Mouse (Mus musculus) heart, adult 8-10 months (tissue): ENCODE data around the gene Setd5. TPM values are rescaled to one million over a fixed set of nuclear protein-coding genes. Genes with fewer than 3 reads are reported as not detected.

Experiments
- DNase-seq: peaks from one replicate; pipeline ENCODE4 v3.0.0; 2022; ENCODE audit warnings: low spot score
- total RNA-seq, 4 experiments: library from RNA; stranded (reverse); gene quantifications; 2 replicates each; pipeline ENCODE4 v1.2.4; 2022

Setd5 gene
- total RNA-seq: 10 to 100 TPM; 31.2 to 34.4 (median 33.0) TPM

DNA sequence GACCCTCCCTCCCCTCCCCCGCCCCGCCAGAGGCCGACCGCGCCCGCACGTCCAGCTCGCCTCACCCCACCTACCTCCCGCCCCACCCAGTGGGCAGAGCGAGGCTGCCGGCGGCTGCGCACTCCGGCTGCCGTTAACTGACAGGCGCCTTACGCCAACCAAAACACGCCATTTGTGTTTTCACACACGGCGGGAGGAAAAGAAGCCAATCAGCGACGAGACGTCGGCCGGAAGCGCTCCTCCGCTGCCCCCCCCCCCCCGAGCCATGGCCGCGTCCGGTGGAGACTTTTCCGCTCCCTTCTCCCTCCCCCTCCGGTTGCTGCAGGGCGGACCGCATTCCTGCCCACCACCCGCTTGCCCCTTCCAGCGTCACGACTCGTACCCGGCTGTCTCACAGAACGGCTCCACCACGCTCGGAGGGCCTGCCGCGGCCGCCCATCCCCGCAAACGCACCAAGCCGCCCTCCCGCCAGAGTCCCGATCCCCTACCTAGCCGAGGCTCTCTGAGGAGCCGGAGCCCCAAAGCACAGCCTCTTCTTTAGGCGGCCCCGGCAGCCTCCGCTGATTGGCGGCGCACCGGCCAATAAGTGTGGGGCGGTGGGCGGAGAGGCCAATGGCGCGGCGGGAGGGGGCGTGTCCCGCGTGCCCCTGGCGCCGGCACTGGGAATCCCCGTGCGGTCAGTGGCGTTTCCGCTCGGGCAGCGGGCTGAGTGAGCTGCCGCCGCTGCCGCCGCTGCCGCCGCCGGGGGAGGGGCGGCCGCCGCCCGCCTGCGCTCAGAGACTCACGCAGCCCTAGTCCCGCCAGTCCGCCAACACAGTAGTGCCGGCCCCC is at the start of gene Setd5:
Setd5 (plus strand) TSS at position 680 of the 831 bp plus-strand sequence.
- peak; percentile 97 for DNase-seq

DNA sequence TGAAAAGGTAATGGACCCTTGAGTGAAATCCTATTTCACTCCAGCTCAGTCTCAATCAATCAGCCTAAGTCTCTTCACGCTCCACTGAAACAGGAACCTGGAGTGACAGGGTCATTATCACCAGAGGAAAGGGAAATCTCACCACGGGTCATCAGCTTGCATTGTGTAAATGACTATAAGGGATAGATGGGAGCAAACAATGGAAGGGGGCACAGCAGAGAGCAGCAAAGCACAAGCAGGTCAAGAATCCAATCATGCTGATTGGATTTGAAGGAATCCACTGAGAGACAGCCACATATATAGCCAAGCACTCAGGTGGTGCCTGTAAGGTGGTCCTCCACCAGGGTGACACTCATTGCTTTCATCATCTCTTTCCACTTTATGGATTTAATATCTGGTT is 49.7 kb upstream of the Setd5 start:
- DNase-seq: no peak

DNA sequence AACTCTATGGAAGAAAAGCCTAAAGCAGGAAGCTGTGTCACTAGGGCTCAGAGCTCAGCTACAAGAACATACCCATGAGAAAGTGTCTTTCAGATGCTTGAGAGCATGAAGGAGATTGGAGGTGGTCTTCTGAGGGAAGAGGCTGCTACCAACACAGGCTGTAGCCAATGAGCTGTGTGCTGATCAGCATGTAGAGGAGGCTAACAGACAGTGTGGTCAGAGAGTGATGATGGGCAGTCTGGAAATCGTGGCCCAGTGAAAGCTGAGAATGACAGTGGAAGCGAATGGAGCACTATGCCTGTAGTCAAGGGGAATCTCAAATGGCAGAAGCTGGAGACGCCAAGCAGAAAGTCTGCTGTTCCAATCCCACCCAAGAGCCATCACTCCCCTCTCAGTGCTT is 48.2 kb upstream of the Setd5 start:
- no peak for DNase-seq

DNA sequence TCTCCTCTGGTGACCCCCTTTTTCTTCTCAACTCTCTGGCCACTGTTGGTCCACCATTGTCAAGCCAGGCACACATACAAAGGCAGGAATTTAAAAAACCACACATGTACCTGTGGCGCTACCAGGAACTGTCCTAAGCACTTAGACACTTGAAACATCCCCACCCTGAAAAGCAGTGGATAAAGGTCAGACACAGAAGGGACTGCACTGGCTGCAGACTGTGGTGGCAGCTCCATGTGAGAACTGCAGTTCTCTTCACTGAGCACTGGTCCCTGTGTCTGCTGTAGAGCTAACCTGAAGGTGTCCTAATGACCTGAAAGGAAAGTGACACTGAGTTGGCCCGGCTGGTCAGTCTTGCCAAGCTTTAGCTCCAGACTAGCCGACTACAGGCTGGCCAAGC is 46.6 kb upstream of the Setd5 start:
- no peak for DNase-seq

DNA sequence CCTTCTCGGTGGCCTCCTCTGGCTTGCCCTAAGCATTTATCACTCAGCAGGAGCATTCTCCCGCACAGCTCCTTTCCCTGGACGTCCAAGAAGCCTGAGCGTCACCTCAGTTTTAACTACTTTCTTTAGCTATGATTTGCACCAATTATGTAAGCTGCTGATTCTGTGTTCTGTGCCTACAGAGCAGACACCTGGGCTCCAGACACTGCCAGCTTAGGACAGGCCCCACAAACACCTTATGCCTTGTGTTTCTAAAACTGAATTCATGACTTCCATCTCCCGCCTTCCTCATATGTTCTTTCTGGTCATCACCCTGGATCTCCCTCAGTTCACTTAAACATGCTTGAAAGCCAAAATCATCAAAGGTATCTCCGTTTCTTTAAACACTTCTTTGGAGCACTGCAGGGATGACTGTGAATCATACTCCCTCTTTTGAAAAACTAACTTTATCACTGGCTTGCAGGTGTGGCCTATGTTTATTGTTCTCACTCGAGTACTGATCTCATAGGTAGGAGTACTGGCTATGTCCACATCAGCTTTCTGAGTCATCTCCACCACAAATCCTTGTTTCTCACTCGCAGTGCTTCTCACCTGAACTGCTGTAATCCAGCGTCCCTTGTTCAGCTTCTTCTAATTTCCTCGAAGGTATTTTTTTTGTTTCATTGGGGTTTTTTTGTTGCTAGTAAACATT is 46.0 kb upstream of the Setd5 start:
- DNase-seq: no peak

DNA sequence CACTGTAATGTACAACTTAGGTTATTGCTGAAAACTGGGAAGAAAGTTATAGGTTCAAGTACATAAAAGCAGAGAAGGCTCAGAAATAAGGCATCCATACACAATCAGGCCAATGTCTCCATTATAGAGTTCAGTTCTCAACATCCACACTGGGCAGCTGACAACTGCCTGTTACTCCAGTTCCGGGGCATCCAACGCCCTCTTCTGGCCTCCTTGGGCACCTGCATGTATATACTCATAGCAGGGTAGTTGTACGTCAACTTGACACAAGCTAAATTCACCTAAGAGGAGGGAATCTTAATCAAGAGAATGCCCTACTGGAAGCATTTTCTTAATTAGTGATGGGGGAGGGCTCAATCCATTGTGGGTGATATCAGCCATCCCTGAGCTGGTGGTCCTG is 45.0 kb upstream of the Setd5 start:
- DNase-seq: no peak

DNA sequence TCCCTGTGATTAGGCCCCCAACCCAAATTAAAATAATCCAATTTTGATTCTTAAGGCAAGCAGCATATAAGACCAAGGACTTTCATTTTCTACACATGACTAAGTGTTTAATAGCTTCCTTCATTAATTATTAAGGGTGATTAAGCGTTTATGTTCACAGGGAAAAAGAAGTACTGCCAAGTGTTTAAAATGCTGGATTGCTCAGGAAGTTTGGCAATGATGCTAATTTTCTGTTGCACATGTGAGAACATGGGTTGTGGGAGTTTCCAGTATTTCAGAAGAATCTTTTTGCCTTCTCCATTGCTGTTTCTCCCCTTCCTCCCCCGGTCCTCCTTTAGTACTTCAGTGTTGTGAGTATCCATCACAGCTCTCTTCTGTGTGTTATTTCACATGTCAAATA is 44.0 kb upstream of the Setd5 start:
- DNase-seq: no peak

DNA sequence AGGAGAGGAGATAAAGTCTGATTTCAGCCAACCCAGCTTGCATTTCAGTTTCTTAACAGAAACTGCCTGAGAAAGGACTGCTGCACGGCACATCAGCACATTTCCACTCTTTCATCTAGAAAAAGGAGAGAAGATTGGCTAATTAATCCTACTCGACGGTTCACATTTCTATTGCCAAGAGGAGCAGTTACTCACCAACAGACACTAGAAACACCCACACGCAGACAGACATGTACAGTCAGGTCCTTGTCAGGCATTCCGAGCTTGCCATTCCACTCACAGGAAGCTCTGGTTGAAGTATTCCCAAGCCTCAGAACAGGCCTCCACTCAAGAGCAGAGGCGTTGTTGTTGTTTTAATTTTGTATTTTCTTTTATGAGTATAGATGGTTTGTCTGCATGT is 42.7 kb upstream of the Setd5 start:
- DNase-seq: no peak

DNA sequence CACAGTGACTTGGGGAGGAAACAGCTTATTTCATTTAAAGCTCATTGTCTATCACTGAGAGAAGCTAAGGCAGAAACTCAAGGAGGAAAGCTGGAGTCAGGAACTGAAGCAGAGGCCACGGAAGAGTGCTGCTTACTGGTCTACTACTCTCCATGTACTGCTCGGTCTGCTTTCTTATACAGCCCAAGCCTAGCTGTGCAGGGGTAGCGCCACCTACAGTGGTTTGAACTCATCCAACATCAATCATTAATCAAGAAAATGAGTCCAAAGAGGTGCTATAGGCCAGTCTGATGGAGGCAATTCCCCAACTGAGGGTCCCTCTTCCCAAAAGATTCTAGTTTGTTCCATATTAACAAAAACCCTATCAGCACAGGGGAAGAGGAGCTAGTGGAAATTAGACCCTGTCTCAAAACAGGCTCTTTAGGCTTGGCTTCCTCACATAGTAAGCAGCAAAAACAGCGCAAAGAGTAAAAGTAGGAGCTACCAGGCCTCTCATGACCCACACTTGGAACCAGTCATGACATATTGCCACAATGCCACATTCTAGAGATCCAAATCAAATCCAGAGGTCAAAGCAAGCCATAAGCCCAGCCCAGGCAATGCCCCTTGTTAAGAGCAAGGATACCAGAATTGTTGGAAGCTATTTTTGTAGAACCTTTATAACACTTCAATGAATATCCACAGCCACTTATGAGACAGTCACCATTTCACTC is 40.5 kb upstream of the Setd5 start:
- DNase-seq: no peak

DNA sequence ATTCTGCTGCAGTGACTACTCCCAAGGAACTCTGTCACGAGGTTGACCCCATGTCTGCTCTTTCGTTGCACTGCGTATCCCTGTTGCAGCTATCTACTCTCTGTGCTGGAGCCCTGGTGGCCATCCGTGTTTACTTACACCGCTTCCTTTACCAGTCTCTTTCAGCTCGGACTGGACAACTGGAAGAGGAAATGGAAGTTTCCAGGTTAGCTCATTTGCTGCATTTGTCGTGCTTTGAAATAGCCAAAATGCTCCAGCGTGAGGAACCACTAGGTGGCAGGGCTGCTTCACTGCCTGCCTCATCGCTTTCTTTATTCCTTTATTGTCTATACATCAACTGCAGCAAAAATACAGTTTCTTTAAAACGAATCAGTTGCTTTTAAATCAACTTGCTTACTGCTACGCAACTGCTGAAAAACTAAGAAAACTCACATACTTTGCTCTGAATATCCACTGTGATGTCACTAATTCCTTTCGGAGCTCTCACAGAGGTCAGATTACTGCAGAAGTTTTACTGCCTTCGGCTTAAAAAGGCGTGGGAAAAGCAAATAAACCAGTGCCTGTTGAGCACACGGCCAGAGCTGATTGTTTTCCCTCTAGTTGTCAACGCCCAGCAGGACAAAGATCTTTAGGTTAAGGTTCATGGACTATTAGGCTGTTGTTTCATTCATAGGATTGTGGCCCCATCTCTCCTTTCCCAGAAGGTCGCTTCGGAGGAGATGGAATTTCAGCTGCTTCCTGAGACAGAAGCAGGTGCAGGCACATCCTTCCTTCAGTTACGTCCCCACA is 39.0 kb upstream of the Setd5 start:
- peak; percentile 66 for DNase-seq

DNA sequence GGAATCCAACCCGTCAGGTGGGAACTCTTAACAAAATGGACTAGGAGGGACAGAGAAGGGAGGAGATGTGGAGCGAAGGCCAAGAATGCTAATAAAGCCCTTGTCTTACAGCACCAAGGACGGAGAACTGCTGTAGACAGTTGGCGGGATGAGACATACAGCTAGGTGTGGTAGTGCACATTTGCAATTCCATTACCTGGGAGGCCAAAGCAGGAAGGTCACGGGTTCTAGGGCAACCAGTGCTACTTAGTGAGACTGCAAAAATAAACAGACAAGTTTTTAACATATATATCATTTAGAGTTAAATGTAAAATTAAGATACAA is 38.5 kb upstream of the Setd5 start:
- no peak for DNase-seq

DNA sequence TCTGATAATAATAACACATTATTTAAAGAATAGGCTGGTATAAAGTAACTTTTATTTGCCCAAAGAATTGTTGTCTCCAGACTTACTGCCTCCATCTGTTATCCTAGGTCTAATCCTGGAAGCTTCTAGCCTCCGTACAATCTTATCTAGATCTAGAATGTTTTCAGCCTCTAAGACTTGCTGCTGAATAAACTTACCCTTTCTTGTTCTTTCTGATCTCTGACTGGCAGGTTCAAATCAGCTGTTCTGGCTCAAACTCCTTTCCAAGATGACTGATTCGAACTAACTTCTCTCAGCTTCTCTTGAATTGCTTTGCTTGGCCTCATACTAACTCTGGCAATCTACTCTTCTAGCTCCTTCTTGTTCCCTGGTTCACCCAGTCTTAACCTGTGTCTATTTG is 36.8 kb upstream of the Setd5 start:
- no peak for DNase-seq

DNA sequence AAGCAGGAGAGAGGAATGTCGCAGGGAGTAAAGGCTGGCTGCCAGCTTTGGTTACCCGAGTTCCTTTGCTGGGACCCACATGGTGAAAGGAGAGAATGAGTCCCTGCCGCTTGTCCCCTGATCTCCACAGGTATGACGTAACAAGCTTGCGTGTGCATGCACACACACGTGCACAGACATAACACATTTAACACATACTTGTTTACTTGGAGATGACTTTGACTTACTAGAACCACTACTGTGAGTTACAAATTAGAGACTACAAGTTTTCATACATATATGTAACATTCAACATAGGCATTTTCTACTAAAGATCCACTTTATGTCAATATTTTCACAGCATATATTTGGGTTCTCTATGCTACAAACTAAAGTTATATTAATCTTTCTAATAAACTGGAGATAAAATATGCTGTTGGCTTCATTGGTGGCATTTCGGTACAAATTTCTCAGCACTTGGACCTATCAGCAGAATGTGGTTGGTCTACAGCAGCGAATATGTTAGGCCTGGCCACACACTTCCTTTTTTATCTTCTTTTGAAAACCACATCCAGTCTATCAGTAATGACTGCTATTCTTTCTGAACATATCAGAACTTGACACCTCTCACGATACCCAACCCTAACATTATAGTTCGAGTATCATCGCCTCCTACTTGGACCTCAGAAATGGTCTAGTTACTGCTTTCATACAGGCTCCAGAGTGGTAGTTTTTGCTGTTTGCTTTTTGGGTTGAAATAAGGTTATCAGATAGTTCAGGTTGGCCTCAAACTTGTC is 35.8 kb upstream of the Setd5 start:
- no peak for DNase-seq

DNA sequence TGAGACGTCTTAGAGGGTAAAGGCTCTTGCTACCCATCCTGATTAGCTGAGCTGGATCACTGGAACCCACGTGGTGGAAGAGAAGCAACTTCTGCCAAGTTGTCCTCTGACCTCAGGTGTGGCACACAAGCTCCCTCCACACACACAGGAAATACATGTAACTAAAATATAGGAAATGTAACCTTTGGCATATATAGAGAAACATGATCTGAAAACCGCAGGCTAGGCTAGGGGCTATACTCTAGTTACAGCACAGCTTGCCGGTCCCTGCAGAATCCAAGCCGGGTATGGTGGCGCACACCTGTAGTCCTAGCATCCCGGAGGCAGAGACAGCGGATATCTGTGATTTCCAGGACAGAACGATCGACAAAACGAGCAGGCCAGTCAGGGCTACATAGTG is 31.6 kb upstream of the Setd5 start:
- DNase-seq: no peak

DNA sequence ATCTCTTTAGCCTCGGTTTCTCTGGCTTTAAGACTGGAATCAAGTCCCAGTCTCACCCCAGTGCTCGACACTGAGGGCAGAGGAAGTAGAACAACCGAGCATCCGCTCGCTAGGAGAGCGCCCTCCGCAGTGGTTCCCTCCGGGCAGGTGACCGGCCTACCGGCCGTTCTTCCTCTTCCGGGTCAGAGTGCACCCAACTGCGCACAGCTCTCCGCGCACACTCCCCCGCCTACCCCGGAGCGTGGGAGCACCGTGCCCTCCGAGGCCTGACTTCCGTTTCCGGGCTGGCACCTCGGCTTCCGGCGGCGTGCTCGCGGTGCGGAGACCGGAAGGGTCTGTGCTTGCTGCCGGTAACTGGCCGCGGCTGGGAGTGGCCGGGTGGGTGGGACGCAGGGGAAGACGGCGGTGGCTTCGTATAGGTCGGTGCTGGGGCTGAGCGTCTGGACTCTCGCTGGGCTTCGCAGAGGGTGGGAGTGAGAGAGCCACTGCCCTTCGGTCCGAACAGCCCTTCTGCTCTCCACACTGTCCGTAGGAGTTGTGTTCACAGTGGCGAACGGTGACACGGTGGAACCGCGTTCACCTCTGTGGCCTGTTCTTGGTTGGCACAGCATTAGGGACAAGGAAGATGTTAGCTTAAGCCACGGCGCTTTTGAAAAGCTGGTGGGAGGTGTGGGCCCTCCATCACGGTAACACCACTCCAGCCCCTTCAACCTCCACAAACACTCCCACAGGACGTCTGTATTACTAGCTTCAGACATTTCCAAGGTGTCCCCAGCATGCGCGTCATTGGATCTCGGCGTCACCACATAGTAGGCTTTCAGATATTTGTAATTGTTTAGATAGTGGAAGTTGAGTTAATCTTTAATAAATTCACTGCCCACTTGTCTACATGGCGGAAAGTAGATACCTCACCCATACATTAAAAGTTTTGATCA is 30.9 kb upstream of the Setd5 start, which contains the start of gene Thumpd3:
Thumpd3 (plus strand) TSS at position 185 of the 935 bp plus-strand sequence.
- DNase-seq: peak; percentile 95

DNA sequence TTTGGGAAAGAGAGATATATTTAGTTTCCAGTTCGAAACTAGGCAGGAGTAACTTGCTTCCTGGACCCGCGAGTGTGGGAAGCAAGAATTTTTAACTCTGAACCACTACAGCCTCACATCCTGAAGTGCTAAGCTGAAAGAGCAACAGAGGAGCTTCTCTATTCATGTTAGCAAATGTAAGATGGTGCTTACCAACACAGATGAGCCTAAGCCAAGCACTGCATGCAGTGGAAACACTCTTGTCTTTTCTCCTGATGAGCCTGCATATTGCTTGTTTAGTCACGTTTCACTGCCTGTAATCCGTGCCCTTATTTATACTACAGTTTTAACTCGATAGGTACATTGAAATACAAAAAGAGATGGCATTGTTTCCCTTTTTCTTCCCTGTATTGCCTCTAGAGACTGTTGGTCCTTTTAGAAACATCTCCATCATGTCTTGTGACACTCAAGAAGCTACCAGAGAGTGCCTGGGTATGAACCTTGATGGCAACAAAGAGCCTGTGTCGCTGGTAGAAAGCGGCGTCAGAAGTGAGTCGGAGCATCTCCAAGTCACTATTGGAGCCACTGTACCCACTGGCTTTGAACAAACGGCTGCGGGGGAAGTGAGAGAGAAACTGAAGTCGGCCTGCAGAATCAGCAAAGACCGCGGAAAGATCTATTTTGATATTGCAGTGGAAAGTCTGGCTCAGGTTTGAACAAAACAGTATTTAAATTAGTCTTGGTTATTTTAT is 30.0 kb upstream of the Setd5 start:
- no peak for DNase-seq

DNA sequence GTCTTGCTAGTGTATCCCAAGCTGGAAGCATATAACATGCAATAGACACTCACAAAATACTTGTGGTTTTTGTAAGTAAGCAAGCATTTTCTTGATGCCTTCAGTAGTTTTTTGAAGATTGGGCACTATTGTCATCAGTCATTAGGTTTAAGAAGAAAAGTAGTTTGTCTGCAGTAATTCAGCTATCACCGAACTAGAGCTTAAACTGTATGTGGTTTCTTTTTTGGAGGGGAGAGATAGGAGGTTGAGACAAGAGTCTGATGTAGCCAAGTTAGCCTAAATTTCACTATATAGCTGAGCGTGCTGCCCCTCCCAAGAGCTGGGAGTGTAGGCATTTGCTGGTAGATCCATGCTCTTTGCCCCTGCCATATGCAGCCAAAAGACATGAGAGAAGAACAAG is 28.8 kb upstream of the Setd5 start:
- no peak for DNase-seq

DNA sequence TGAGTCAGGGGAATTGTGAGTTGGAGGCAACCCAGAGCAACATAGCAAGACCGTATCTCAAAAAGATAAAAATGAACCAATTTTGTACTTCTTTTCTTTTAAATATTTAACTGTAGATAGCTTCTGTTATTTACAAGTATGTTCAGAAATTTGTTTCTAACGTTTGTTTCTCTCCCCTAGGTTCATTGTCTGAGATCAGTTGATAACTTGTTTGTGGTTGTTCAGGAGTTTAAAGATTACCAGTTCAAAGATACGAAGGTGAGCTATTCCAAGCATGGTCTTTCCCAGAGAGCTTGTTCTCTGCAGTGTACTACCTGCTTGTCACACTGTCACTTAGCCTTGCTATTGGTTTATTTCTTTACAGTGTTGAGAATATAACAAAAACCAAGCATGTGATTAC is 28.0 kb upstream of the Setd5 start:
- no peak for DNase-seq

DNA sequence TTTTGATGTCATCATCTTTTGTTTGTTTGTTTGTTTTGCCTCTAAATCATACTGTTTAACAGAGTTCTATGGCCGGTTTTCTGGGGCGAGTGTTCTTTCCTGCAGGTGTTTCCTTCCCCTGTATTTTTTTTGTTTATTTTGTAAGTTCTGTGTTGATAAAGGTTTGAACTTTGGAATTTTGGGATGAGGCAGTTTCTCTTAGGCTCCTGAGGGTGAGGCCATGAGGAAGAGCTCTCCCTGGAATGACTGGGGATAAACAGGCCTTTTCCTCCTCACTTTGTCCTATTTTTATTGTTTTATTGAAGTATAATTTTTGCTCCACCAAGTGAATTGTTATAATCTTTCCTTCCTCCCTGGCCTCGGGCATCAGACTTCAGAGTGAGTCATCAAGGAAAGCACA is 24.2 kb upstream of the Setd5 start:
- no peak for DNase-seq
